Mouse (Mus musculus) cerebellum, adult 2 months (tissue): ENCODE data around the gene Lrrc38.

Experiments used
- CTCF ChIP-seq: fragments of 200-500 bp; IDR thresholded peaks from 2 replicates; pipeline ENCODE4 v1.5.1; 2011; ENCODE audit warnings: low read depth, mild to moderate bottlenecking, control low read depth, low read length, moderate library complexity, borderline replicate concordance; ENCODE audit not compliant: insufficient read depth
- POLR2A ChIP-seq: fragments of 200-500 bp; IDR thresholded peaks from 2 replicates; pipeline ENCODE4 v1.6.1; 2011; ENCODE audit warnings: low read length, control low read depth, borderline replicate concordance; ENCODE audit not compliant: insufficient read depth

DNA sequence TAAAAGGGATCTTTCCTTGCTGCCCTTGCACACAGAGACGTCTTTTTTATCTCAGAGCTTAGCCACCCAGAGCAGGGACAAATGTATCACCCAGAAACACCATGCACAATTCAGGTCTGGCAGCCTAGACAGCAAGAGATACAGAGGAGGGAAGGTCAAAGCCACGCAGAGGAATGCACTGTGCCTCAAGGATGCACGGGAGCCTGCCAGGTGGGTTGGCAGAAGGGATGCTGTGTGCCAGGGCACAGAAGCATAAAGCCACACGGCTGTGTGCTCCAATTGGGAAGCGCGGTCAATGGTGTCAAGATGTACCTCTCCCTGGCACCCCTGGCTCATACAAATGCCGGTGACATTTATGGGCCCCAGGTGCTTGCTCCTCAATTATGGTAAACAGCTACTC is 8.1 kb upstream of the Lrrc38 start:
- no peak for TF ChIP-seq CTCF
- TF ChIP-seq POLR2A, result no peak
